8 mouse cellular contexts compared by ENCODE assay signal in genomic region chr9:77917622-77918131, GRCm38 (mm10). TPM values are rescaled to one million over a fixed set of nuclear protein-coding genes. Genes with fewer than 3 reads are reported as not detected.
DNase-seq lines count a peak whose midpoint lies in the region; ATAC-seq and TF ChIP-seq lines count a peak whose summit lies in the region.

No protein-coding gene starts in this region.

- no peak for TF ChIP-seq EP300 in stomach, postnatal 0 days (optimal IDR thresholded peaks at IDR 0.05)

- H3K4me3 ChIP-seq in neural tube, embryonic 11.5 days (ENCODE audit: low read depth, low read length), result peak overlapping the region; percentile 94
- peak overlapping the region; percentile 99 for H3K4me3 ChIP-seq in heart, embryonic 15.5 days
- H3K4me3 ChIP-seq in liver, embryonic 16.5 days (ENCODE audit: low read depth, low read length), result peak overlapping the region; percentile 78
- H3K4me3 ChIP-seq in stomach, postnatal 0 days (ENCODE audit: low read depth, low read length), result peak overlapping the region; percentile 86

- H3K4me1 ChIP-seq in neural tube, embryonic 11.5 days (ENCODE audit: control insufficient read depth, insufficient read depth, low read length), result peaks cover 16% of the 10 kb centered on the region
- H3K4me1 ChIP-seq in heart, embryonic 15.5 days (replicated peaks), result peaks cover 29% of the 10 kb centered on the region
- H3K4me1 ChIP-seq in liver, embryonic 16.5 days (ENCODE audit: control insufficient read depth, low read depth, low read length), result peaks cover 13% of the 10 kb centered on the region
- H3K4me1 ChIP-seq in stomach, postnatal 0 days (replicated peaks; ENCODE audit: control insufficient read depth, insufficient read depth), result peaks cover 4% of the 10 kb centered on the region; the same call in 1 of the 2 replicates

- no peak for TF ChIP-seq CTCF in stomach, postnatal 0 days (IDR thresholded peaks at IDR 0.05; ENCODE audit: low read depth)

- peak overlapping the region; percentile 87 for H3K9ac ChIP-seq in neural tube, embryonic 11.5 days (ENCODE audit: low read length)
- peak overlapping the region; percentile 92 for H3K9ac ChIP-seq in heart, embryonic 15.5 days
- H3K9ac ChIP-seq in liver, embryonic 16.5 days (ENCODE audit: low read depth, low read length), result peak overlapping the region; percentile 70
- H3K9ac ChIP-seq in stomach, postnatal 0 days (ENCODE audit: low read length), result peak overlapping the region; percentile 77

- H3K27ac ChIP-seq in neural tube, embryonic 11.5 days (ENCODE audit: low read depth, low read length), result peak overlapping the region; percentile 84
- H3K27ac ChIP-seq in heart, embryonic 15.5 days, result peak overlapping the region; percentile 95
- H3K27ac ChIP-seq in liver, embryonic 16.5 days (ENCODE audit: low read length), result peak overlapping the region; percentile 70
- peak overlapping the region; percentile 85 for H3K27ac ChIP-seq in stomach, postnatal 0 days (replicated peaks)

- peak; percentile 65 for DNase-seq in adrenal gland, adult 2 months
- no peak for DNase-seq in adrenal gland, postnatal 10 days
- no peak for DNase-seq in neural tube, embryonic 11.5 days (ENCODE audit: low spot score)
- DNase-seq in neural tube, embryonic 10.5 days (ENCODE audit: extremely low spot score, low spot score), result no peak
- DNase-seq in stomach, postnatal 0 days (ENCODE audit: low spot score), result peak; percentile 40
- DNase-seq in cerebellum, adult 11-12 months, result no peak

- WGBS in neural tube, embryonic 11.5 days, result under 1% methylated on average over 44 of the region's 45 CpGs
- WGBS in heart, embryonic 15.5 days, result under 1% methylated on average over 45 of the region's 45 CpGs
- WGBS in liver, embryonic 16.5 days (ENCODE audit: insufficient replicate concordance), result under 1% methylated on average over 45 of the region's 45 CpGs
- under 1% methylated on average over 35 of the region's 45 CpGs for WGBS in stomach, postnatal 0 days

- H3K4me2 ChIP-seq in neural tube, embryonic 11.5 days (ENCODE audit: low read depth), result peak overlapping the region; percentile 87
- peak overlapping the region; percentile 75 for H3K4me2 ChIP-seq in heart, embryonic 15.5 days
- peak overlapping the region; percentile 96 for H3K4me2 ChIP-seq in liver, embryonic 16.5 days (ENCODE audit: low read depth, low read length)
- H3K4me2 ChIP-seq in stomach, postnatal 0 days (replicated peaks; ENCODE audit: low read depth), result peak overlapping the region; percentile 87

- ATAC-seq in neural tube, embryonic 11.5 days (ENCODE audit: insufficient read depth, low FRiP score, low TSS enrichment), result no peak; the same call in 1 of the 2 replicates
- peak; percentile 41 for ATAC-seq in heart, embryonic 15.5 days (replicated peaks; ENCODE audit: insufficient number of reproducible peaks, insufficient read depth, low FRiP score, low read depth)
- ATAC-seq in liver, embryonic 16.5 days (ENCODE audit: low read depth), result peak; percentile 19
- peak; percentile 36 for ATAC-seq in stomach, postnatal 0 days (ENCODE audit: low FRiP score, low TSS enrichment)

- no peaks in the 10 kb centered on the region for H3K36me3 ChIP-seq in neural tube, embryonic 11.5 days (ENCODE audit: control insufficient read depth, insufficient read depth, low read length)
- no peaks in the 10 kb centered on the region for H3K36me3 ChIP-seq in heart, embryonic 15.5 days
- no peaks in the 10 kb centered on the region for H3K36me3 ChIP-seq in liver, embryonic 16.5 days (ENCODE audit: control insufficient read depth, insufficient read depth)
- H3K36me3 ChIP-seq in stomach, postnatal 0 days (ENCODE audit: control insufficient read depth, insufficient read depth, low read length), result no peaks in the 10 kb centered on the region

- H3K27me3 ChIP-seq in neural tube, embryonic 11.5 days (ENCODE audit: control insufficient read depth, insufficient read depth, low read length), result no peaks in the 10 kb centered on the region
- H3K27me3 ChIP-seq in heart, embryonic 15.5 days, result no peaks in the 10 kb centered on the region
- peaks cover 3% of the 10 kb centered on the region; the same call in 1 of the 2 replicates for H3K27me3 ChIP-seq in liver, embryonic 16.5 days (ENCODE audit: control insufficient read depth, insufficient read depth, low read depth, low read length)
- no peaks in the 10 kb centered on the region for H3K27me3 ChIP-seq in stomach, postnatal 0 days (ENCODE audit: control insufficient read depth, insufficient read depth, low read length)

- H3K9me3 ChIP-seq in neural tube, embryonic 11.5 days (ENCODE audit: control insufficient read depth, low read length), result no peaks in the 10 kb centered on the region
- H3K9me3 ChIP-seq in heart, embryonic 15.5 days (replicated peaks), result no peaks in the 10 kb centered on the region
- H3K9me3 ChIP-seq in liver, embryonic 16.5 days (replicated peaks; ENCODE audit: control insufficient read depth, low read length), result no peaks in the 10 kb centered on the region
- H3K9me3 ChIP-seq in stomach, postnatal 0 days (ENCODE audit: control insufficient read depth, low read length), result no peaks in the 10 kb centered on the region

RNA-seq across cellular contexts. Expression of gene Elovl5, which starts 0.5 kb away (rescaled TPM):
- 1,000 to 10,000 TPM in 1 of 2 experiments, 100 to 1,000 TPM in 1; 490 to 1,131 TPM for total RNA-seq in adrenal gland, adult 2 months (2021)
- 123 and 254 TPM in 2 replicates for polyA plus RNA-seq in adrenal gland, adult 2 months (2012; rRNA removed)
- 100 to 1,000 TPM; 189 to 306 TPM for total RNA-seq in adrenal gland, postnatal 10 days (2021)
- polyA plus RNA-seq in neural tube, embryonic 11.5 days (2014; fragmentation: Nextera tagmentation; extraction: Ambion mirVana), result 96.1 and 98.2 TPM in 2 replicates
- polyA plus RNA-seq in heart, embryonic 15.5 days (2015; fragmentation: Nextera tagmentation; extraction: Ambion mirVana), result 50.0 and 60.2 TPM in 2 replicates
- 19.1 and 19.2 TPM in 2 replicates for polyA plus RNA-seq in liver, embryonic 16.5 days (2015; fragmentation: Nextera tagmentation; extraction: Ambion mirVana)
- 38.0 and 39.5 TPM in 2 replicates for polyA plus RNA-seq in stomach, postnatal 0 days (2015; fragmentation: Nextera tagmentation; extraction: Ambion mirVana)

Comparison
In these comparisons a context has a peak if more than half of its experiments do, and no peak if none do; other contexts are left out.
1. DNase-seq: peak in adrenal gland, adult 2 months (single experiment) and stomach, postnatal 0 days (single experiment); none in adrenal gland, postnatal 10 days (single experiment), neural tube, embryonic 11.5 days (single experiment), neural tube, embryonic 10.5 days (single experiment) and cerebellum, adult 11-12 months (single experiment).
2. Peak in every context shown above with its lines, with median percentiles within 50 percentile points of each other: H3K27ac ChIP-seq, H3K4me2 ChIP-seq, H3K4me3 ChIP-seq and H3K9ac ChIP-seq.